Mouse (Mus musculus): ENCODE results near the gene Gm12185. TPM values are rescaled to one million over a fixed set of nuclear protein-coding genes. Genes with fewer than 3 reads are reported as not detected.
"Not testable (repeated sequence)": the region's sequence is repeated elsewhere in the genome, so short reads cannot be mapped to it uniquely, and the experiment has no call there.

The Gm12185 gene
- total and polyA plus RNA-seq, 2 experiments from 2014 or later = not detected

DNA sequence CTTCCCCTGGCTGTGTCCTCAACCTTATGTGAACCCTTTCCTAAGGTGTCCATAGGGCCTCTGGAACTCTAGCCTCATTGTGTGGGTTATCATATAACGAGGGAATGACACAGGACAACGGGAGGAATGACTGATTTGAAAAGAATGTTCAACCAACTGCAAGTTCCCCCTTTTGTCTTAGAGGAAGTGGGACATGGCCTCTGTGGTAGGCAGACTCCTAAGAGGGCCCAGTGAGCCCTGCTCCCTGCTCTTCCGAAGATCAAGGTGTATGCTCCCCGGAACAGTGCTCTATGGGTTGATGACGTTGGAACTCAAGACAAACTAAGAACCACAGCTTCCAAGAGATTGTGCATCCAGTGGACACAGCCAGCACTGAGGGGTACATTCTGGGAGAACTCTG lies 68.2 kb downstream of the Gm12185 start:
- not testable (repeated sequence) for H3K36me3 ChIP-seq (ENCODE audit: insufficient read depth); H3K9ac ChIP-seq; H3K27ac ChIP-seq (ENCODE audit: low read depth, low read length); H3K4me3 ChIP-seq (ENCODE audit: low read depth, low read length); DNase-seq; H3K27me3 ChIP-seq (ENCODE audit: insufficient read depth, low read length); H3K9me3 ChIP-seq (ENCODE audit: low read length); H3K4me2 ChIP-seq (ENCODE audit: low read depth); H3K4me1 ChIP-seq (ENCODE audit: insufficient read depth); ATAC-seq
- WGBS = 73% methylated on average over 5 of the region's 5 CpGs

DNA sequence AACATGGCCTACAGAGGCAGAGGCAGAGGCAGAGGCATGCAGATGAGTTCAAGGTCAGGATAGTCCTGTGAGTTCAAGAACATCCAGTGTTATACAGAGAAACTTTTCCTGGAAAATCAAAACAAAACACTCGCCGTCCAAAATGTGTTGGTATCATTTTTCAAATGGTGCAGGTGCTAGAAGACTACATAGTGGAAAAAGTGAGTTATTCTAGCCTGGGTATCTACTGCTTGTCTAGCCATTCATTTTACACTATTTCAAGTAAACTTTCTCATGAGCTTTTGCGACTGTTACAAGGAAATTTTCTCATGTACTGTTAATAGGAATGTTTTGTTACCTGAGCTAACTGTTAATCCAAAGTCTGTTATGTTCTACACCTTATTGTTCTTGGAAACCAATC lies 73.6 kb downstream of the Gm12185 start:
- no peak overlapping the region for H3K9ac ChIP-seq
- no peak for ATAC-seq
- WGBS = 82% methylated on average over 3 of the region's 3 CpGs
- no peak for DNase-seq
- no peaks in the 10 kb centered on the region for H3K36me3 ChIP-seq (ENCODE audit: insufficient read depth)
- H3K9me3 ChIP-seq (ENCODE audit: low read length) = no peaks in the 10 kb centered on the region
- TF ChIP-seq CTCF (IDR thresholded peaks at IDR 0.05; ENCODE audit: low read depth) = no peak
- H3K27me3 ChIP-seq (ENCODE audit: insufficient read depth, low read length) = no peaks in the 10 kb centered on the region
- H3K4me3 ChIP-seq (ENCODE audit: low read depth, low read length) = no peak overlapping the region
- H3K4me1 ChIP-seq (ENCODE audit: insufficient read depth) = no peaks in the 10 kb centered on the region
- H3K4me2 ChIP-seq (ENCODE audit: low read depth) = no peak overlapping the region
- no peak overlapping the region for H3K27ac ChIP-seq (ENCODE audit: low read depth, low read length)

DNA sequence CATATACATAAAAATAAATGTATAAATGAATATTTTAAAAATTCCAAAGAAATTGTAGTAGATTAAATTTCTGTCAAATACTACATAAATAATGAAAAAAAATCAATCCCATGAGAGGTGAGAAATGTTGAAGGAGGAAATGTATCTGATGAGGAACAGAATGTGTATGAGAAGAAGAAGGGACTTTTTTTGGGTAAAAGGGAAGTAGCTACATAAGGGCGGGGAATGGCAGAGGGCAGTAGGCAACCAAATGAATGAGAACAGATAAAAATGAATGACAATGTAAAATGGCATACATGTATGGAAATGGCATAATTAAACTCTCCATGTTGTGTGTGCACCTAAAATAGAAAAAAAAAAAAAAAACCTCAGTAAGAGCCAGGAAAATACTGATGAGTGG lies 78.4 kb downstream of the Gm12185 start:
- no peaks in the 10 kb centered on the region for H3K27me3 ChIP-seq (ENCODE audit: insufficient read depth, low read length)
- no peaks in the 10 kb centered on the region for H3K36me3 ChIP-seq (ENCODE audit: insufficient read depth)
- H3K4me2 ChIP-seq (ENCODE audit: low read depth) = no peak overlapping the region
- no peak for DNase-seq
- no peak overlapping the region for H3K4me3 ChIP-seq (ENCODE audit: low read depth, low read length)
- H3K9me3 ChIP-seq (ENCODE audit: low read length) = no peaks in the 10 kb centered on the region
- no peak overlapping the region for H3K9ac ChIP-seq
- no peak for ATAC-seq
- H3K4me1 ChIP-seq (ENCODE audit: insufficient read depth) = no peaks in the 10 kb centered on the region
- no peak overlapping the region for H3K27ac ChIP-seq (ENCODE audit: low read depth, low read length)
- no peak for TF ChIP-seq CTCF (IDR thresholded peaks at IDR 0.05; ENCODE audit: low read depth)
- WGBS = 98% methylated on average over 1 of the region's 1 CpGs

DNA sequence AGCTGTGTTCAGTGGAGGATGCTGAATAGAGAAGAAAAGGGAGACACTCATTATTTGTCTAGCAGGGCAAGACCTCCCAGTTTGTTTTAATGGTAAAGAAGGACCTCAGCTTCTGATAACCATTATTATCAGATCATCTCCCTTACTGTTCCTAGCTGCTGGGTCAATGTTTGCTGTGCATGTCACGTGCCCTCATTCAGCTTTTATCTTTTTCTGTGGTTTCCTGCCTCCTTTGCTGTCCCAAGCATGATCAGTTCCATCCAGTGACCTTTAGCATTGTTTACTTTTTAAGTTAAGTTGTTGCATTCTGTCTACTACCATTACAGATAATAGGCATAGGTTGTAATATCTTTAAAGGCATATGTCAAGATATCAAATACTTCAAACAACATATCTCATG lies 83.6 kb downstream of the Gm12185 start:
- 61% methylated on average over 1 of the region's 1 CpGs for WGBS
- DNase-seq = no peak
- H3K27ac ChIP-seq (ENCODE audit: low read depth, low read length) = no peak overlapping the region
- H3K4me3 ChIP-seq (ENCODE audit: low read depth, low read length) = no peak overlapping the region
- H3K27me3 ChIP-seq (ENCODE audit: insufficient read depth, low read length) = no peaks in the 10 kb centered on the region
- ATAC-seq = no peak
- no peaks in the 10 kb centered on the region for H3K4me1 ChIP-seq (ENCODE audit: insufficient read depth)
- no peaks in the 10 kb centered on the region for H3K9me3 ChIP-seq (ENCODE audit: low read length)
- no peaks in the 10 kb centered on the region for H3K36me3 ChIP-seq (ENCODE audit: insufficient read depth)
- H3K9ac ChIP-seq = no peak overlapping the region
- TF ChIP-seq CTCF (IDR thresholded peaks at IDR 0.05; ENCODE audit: low read depth) = no peak
- H3K4me2 ChIP-seq (ENCODE audit: low read depth) = no peak overlapping the region

DNA sequence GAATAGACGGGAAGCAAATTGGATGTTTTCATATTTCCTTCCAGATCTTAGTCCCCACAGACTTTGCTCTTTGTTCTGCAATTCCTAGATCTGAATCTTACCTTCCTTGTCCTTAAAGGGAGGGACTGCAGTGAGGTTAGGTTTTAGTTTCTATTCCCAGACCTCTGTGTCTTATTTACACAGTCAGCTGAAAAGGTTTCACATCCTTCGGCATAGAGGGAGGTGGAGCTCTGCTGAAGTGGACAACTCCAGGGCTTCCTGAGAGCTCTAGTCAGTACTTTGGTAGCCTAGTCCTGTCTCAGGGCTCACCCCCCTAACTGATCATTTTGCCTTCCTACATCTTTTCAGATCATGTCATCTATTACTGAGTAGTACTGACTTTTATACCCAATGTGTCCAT lies 90.0 kb downstream of the Gm12185 start, which contains the start of gene Gm5431:
Gm5431 (minus strand) TSS at position 194 of the 400 bp plus-strand sequence.
- TF ChIP-seq CTCF (IDR thresholded peaks at IDR 0.05; ENCODE audit: low read depth) = no peak
- Histone ChIP-seq H3K9me3 (ENCODE audit: low read length) (no peaks in the 10 kb centered on the region), H3K9ac (no peak within 1 kb of the TSS), H3K4me3 (ENCODE audit: low read depth, low read length) (no peak within 1 kb of the TSS), H3K27ac (ENCODE audit: low read depth, low read length) (no peak within 1 kb of the TSS), H3K4me2 (ENCODE audit: low read depth) (no peak within 1 kb of the TSS), H3K36me3 (ENCODE audit: insufficient read depth) (no peaks in the 10 kb centered on the region), H3K27me3 (ENCODE audit: insufficient read depth, low read length) (no peaks in the 10 kb centered on the region), H3K4me1 (ENCODE audit: insufficient read depth) (no peaks in the 10 kb centered on the region)
- DNase-seq = no peak
- 81% methylated on average over 2 of the region's 2 CpGs for WGBS
- ATAC-seq = no peak

DNA sequence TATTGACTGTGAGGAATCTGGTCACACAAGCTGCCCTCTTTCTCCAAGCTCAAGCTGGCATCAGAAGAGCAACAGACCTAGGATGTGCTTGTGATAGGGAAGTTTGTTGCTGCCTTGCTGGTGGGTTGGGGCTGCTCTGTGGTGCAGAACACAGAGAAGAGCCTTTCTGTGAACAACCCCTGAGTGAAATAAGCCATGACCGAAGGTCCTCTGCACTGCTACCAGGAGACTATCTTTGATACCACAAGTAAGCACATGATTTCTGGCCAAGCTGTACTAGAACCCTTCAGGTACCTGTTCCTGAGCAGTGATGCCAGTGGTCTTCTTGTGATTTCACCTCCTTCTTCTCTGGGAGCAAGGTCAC lies 90.5 kb downstream of the Gm12185 start:
- not testable (repeated sequence) for H3K36me3 ChIP-seq (ENCODE audit: insufficient read depth); H3K4me1 ChIP-seq (ENCODE audit: insufficient read depth); H3K9me3 ChIP-seq (ENCODE audit: low read length); DNase-seq; ATAC-seq; H3K4me3 ChIP-seq (ENCODE audit: low read depth, low read length); H3K9ac ChIP-seq; H3K27ac ChIP-seq (ENCODE audit: low read depth, low read length); H3K4me2 ChIP-seq (ENCODE audit: low read depth); H3K27me3 ChIP-seq (ENCODE audit: insufficient read depth, low read length)
- WGBS = 100% methylated on average over 1 of the region's 1 CpGs

DNA sequence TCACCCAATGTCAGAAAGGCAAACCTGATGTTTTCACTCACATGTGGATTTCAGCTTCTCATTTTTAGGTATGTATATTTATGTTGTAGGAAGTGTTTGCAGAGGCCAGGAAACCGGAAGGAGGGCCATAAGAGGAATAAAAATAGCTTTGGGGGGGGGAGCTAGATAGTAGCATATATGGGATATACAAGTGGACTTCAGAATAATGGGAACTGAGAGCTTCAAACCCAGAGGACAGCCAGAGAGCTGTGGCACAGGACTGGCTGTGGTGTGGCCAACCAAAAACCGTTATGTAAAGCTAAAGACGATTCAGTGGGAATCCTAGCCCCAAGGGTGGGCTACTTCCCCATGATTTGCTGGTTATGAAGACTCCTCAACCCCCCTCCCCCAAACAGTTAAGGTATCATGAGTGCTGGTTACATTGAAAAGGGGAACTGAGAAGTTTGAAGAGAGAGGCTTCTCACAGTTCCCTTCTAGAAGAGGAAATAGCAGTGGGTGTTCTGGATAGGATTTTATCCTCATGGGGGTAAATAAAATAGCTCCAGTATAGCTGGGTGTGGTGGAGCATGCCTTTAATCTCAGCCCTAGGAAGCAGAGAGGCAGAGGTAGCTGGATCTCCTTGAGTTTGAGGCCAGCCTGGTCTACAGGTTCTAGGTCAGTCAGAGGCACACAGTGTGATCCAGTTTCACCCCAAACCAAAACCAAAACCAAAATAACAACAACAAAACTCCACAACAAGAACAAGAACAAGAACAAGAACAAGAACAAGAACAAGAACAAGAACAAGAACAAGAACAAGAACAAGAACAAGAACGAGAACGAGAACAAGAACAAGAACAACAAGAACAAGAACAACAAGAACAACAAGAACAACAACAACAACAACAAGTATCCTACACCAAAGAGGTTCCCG lies 91.1 kb downstream of the Gm12185 start:
- H3K27ac ChIP-seq (ENCODE audit: low read depth, low read length); DNase-seq; ATAC-seq; H3K9ac ChIP-seq; H3K4me2 ChIP-seq (ENCODE audit: low read depth); H3K4me3 ChIP-seq (ENCODE audit: low read depth, low read length); H3K4me1 ChIP-seq (ENCODE audit: insufficient read depth); H3K9me3 ChIP-seq (ENCODE audit: low read length); H3K27me3 ChIP-seq (ENCODE audit: insufficient read depth, low read length); H3K36me3 ChIP-seq (ENCODE audit: insufficient read depth): not testable (repeated sequence)
- 82% methylated on average over 6 of the region's 6 CpGs for WGBS
